In the genomic region with DNA sequence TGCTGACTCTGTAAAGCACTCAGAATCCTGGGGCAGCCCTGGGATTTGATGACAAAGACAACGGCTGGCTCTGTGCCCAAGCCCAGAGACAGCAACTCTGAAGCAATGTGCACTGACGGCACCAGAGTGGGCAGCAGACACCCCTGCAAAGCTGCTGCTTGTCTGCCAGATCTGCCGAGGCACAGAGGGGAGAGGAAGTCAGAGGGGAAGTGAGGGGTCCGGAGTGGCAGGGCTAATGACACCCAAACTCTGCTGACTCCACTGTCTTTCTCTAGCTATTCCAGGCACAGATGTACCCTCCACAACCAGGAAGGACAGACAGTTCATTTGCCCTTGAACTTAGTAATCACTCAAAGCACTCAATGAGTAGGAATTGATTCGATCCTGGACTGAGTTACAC, we compare ENCODE assay signal across 8 mouse cellular contexts. TPM values are rescaled to one million over a fixed set of nuclear protein-coding genes. Genes with fewer than 3 reads are reported as not detected.
DNase-seq lines count a peak whose midpoint lies in the region; ATAC-seq and TF ChIP-seq lines count a peak whose summit lies in the region.

No protein-coding gene starts in this region.

- no peak overlapping the region for H3K4me3 ChIP-seq in hindbrain, embryonic 12.5 days
- no peak overlapping the region for H3K4me3 ChIP-seq in hindbrain, embryonic 10.5 days
- H3K4me3 ChIP-seq in hindbrain, postnatal 0 days (ENCODE audit: low read length): no peak overlapping the region
- no peak overlapping the region for H3K4me3 ChIP-seq in macrophage (ENCODE audit: inconsistent target)
- H3K4me3 ChIP-seq in intestine, embryonic 16.5 days (ENCODE audit: low read length): no peak overlapping the region
- H3K4me3 ChIP-seq in forebrain, embryonic 13.5 days: no peak overlapping the region

- DNase-seq in hindbrain, embryonic 10.5 days (ENCODE audit: low spot score): no peak
- peak; percentile 41 for DNase-seq in Muller cell, postnatal 12 days (ENCODE audit: inconsistent ontology term)
- peak; percentile 43 to 64 for DNase-seq in frontal cortex, postnatal 10 days (ENCODE audit: low spot score in 2 of 2)
- DNase-seq in hindbrain, postnatal 0 days (ENCODE audit: low spot score): peak; percentile 77

- no peaks in the 10 kb centered on the region for H3K27me3 ChIP-seq in hindbrain, embryonic 12.5 days
- no peaks in the 10 kb centered on the region for H3K27me3 ChIP-seq in hindbrain, embryonic 10.5 days (ENCODE audit: insufficient read depth, poor library complexity, severe bottlenecking)
- no peaks in the 10 kb centered on the region for H3K27me3 ChIP-seq in hindbrain, postnatal 0 days (ENCODE audit: insufficient read depth, low read length)
- H3K27me3 ChIP-seq in intestine, embryonic 16.5 days (replicated peaks; ENCODE audit: control insufficient read depth, insufficient read depth, low read length): no peaks in the 10 kb centered on the region
- H3K27me3 ChIP-seq in forebrain, embryonic 13.5 days: no peaks in the 10 kb centered on the region

- H3K36me3 ChIP-seq in hindbrain, embryonic 12.5 days: no peaks in the 10 kb centered on the region
- H3K36me3 ChIP-seq in hindbrain, embryonic 10.5 days: no peaks in the 10 kb centered on the region
- H3K36me3 ChIP-seq in hindbrain, postnatal 0 days (ENCODE audit: insufficient read depth, low read length): no peaks in the 10 kb centered on the region
- no peaks in the 10 kb centered on the region for H3K36me3 ChIP-seq in macrophage (ENCODE audit: inconsistent target)
- no peaks in the 10 kb centered on the region for H3K36me3 ChIP-seq in intestine, embryonic 16.5 days (ENCODE audit: control insufficient read depth, insufficient read depth, low read length)
- no peaks in the 10 kb centered on the region for H3K36me3 ChIP-seq in forebrain, embryonic 13.5 days (ENCODE audit: poor library complexity, severe bottlenecking)

- no peaks in the 10 kb centered on the region for H3K79me2 ChIP-seq in macrophage (ENCODE audit: inconsistent target)

- no peak overlapping the region for H3K4me2 ChIP-seq in hindbrain, embryonic 12.5 days (replicated peaks)
- no peak overlapping the region for H3K4me2 ChIP-seq in hindbrain, postnatal 0 days (ENCODE audit: low read depth, low read length)
- no peak overlapping the region for H3K4me2 ChIP-seq in intestine, embryonic 16.5 days (ENCODE audit: low read depth, low read length)
- no peak overlapping the region for H3K4me2 ChIP-seq in forebrain, embryonic 13.5 days

- no peak for TF ChIP-seq CTCF in hindbrain, postnatal 0 days (IDR thresholded peaks at IDR 0.05; ENCODE audit: low read depth)

- no peak for ATAC-seq in hindbrain, embryonic 12.5 days (ENCODE audit: low FRiP score)
- peak; percentile 54; the same call in 1 of the 2 replicates for ATAC-seq in hindbrain, postnatal 0 days
- ATAC-seq in intestine, embryonic 16.5 days: no peak
- ATAC-seq in forebrain, embryonic 13.5 days: no peak

- no peaks in the 10 kb centered on the region for H3K9me3 ChIP-seq in hindbrain, embryonic 12.5 days (replicated peaks)
- no peaks in the 10 kb centered on the region for H3K9me3 ChIP-seq in hindbrain, embryonic 10.5 days
- no peaks in the 10 kb centered on the region for H3K9me3 ChIP-seq in hindbrain, postnatal 0 days (ENCODE audit: low read length)
- H3K9me3 ChIP-seq in intestine, embryonic 16.5 days (ENCODE audit: control insufficient read depth, low read length): no peaks in the 10 kb centered on the region
- H3K9me3 ChIP-seq in forebrain, embryonic 13.5 days (replicated peaks): no peaks in the 10 kb centered on the region

- no peak overlapping the region for H3K9ac ChIP-seq in hindbrain, embryonic 12.5 days
- no peak overlapping the region for H3K9ac ChIP-seq in hindbrain, postnatal 0 days (replicated peaks; ENCODE audit: low read length)
- H3K9ac ChIP-seq in intestine, embryonic 16.5 days (ENCODE audit: low read depth, low read length): no peak overlapping the region
- no peak overlapping the region for H3K9ac ChIP-seq in forebrain, embryonic 13.5 days

- H3K4me1 ChIP-seq in hindbrain, embryonic 12.5 days: peaks cover 17% of the 10 kb centered on the region
- H3K4me1 ChIP-seq in hindbrain, embryonic 10.5 days (replicated peaks): peaks cover 17% of the 10 kb centered on the region
- H3K4me1 ChIP-seq in hindbrain, postnatal 0 days (ENCODE audit: insufficient read depth, low read length): peaks cover 12% of the 10 kb centered on the region; the same call in 1 of the 2 replicates
- peaks cover 6% of the 10 kb centered on the region; the same call in 1 of the 2 replicates for H3K4me1 ChIP-seq in intestine, embryonic 16.5 days (ENCODE audit: control insufficient read depth, insufficient read depth, low read length)
- H3K4me1 ChIP-seq in forebrain, embryonic 13.5 days: peaks cover 8% of the 10 kb centered on the region

- 60% methylated on average over 5 of the region's 5 CpGs for whole genome bisulfite sequencing in hindbrain, embryonic 12.5 days
- WGBS in hindbrain, embryonic 10.5 days: 78% methylated on average over 5 of the region's 5 CpGs
- WGBS in hindbrain, postnatal 0 days: 28% methylated on average over 5 of the region's 5 CpGs
- WGBS in macrophage (ENCODE audit: missing documents): 11% methylated on average over 5 of the region's 5 CpGs
- 50% methylated on average over 5 of the region's 5 CpGs for whole genome bisulfite sequencing in intestine, embryonic 16.5 days
- 68% methylated on average over 5 of the region's 5 CpGs for WGBS in forebrain, embryonic 13.5 days

- H3K27ac ChIP-seq in hindbrain, embryonic 12.5 days: peak overlapping the region; percentile 4; the same call in 1 of the 2 replicates
- no peak overlapping the region for H3K27ac ChIP-seq in hindbrain, embryonic 10.5 days
- H3K27ac ChIP-seq in hindbrain, postnatal 0 days: peak overlapping the region; percentile 60; the same call in 1 of the 2 replicates
- peak overlapping the region; percentile 42 for H3K27ac ChIP-seq in macrophage
- H3K27ac ChIP-seq in intestine, embryonic 16.5 days (ENCODE audit: low read length): no peak overlapping the region
- H3K27ac ChIP-seq in forebrain, embryonic 13.5 days: no peak overlapping the region

RNA-seq across cellular contexts. Expression of gene Rab11a, which starts 33.7 kb away (rescaled TPM):
- 297 and 307 TPM in 2 replicates for polyA plus RNA-seq in hindbrain, embryonic 12.5 days (2016; fragmentation: Nextera tagmentation; extraction: Ambion mirVana)
- polyA plus RNA-seq in hindbrain, embryonic 10.5 days (2016; fragmentation: Nextera tagmentation; extraction: Ambion mirVana): 290 and 299 TPM in 2 replicates
- total RNA-seq in hindbrain, postnatal 0 days (2014; rRNA removed): 153 and 158 TPM in 2 replicates
- polyA plus RNA-seq in hindbrain, postnatal 0 days (2015; fragmentation: Nextera tagmentation; extraction: Ambion mirVana): 465 and 469 TPM in 2 replicates
- total RNA-seq in macrophage (2018; cell fraction: chromatin; rRNA removed): 100 to 1,000 TPM in 5 of 26 experiments, 10 to 100 TPM in 21; 67.4 to 117 (median 73.8) TPM
- 100 to 1,000 TPM; 177 to 284 (median 221) TPM for total RNA-seq in macrophage (2018; cell fraction: cytosol; rRNA removed)
- 100 to 1,000 TPM in 10 of 26 experiments, 10 to 100 TPM in 16; 65.8 to 128 (median 94.2) TPM for total RNA-seq in macrophage (2018; cell fraction: nucleus; rRNA removed)
- polyA plus RNA-seq in macrophage (2018): 214 to 374 TPM (median 216 TPM) in 3 replicates
- polyA plus RNA-seq in intestine, embryonic 16.5 days (2015; fragmentation: Nextera tagmentation; extraction: Ambion mirVana): 645 and 812 TPM in 2 replicates
- polyA plus RNA-seq in forebrain, embryonic 13.5 days (2015; fragmentation: Nextera tagmentation; extraction: Ambion mirVana): 337 and 338 TPM in 2 replicates

RNA-seq across cellular contexts. Expression of gene Dennd4a, which starts 39.9 kb away (rescaled TPM):
- 10.3 and 12.8 TPM in 2 replicates for polyA plus RNA-seq in hindbrain, embryonic 12.5 days (2016; fragmentation: Nextera tagmentation; extraction: Ambion mirVana)
- polyA plus RNA-seq in hindbrain, embryonic 10.5 days (2016; fragmentation: Nextera tagmentation; extraction: Ambion mirVana): 8.0 and 8.8 TPM in 2 replicates
- total RNA-seq in hindbrain, postnatal 0 days (2014; rRNA removed): 15.4 and 17.6 TPM in 2 replicates
- 7.0 and 8.8 TPM in 2 replicates for polyA plus RNA-seq in hindbrain, postnatal 0 days (2015; fragmentation: Nextera tagmentation; extraction: Ambion mirVana)
- total RNA-seq in macrophage (2018; cell fraction: chromatin; rRNA removed): 100 to 1,000 TPM in 14 of 26 experiments, 10 to 100 TPM in 12; 43.1 to 344 (median 115) TPM
- 10 to 100 TPM in 10 of 26 experiments, 1 to 10 TPM in 16; 5.8 to 34.6 (median 8.7) TPM for total RNA-seq in macrophage (2018; cell fraction: cytosol; rRNA removed)
- 100 to 1,000 TPM in 9 of 26 experiments, 10 to 100 TPM in 17; 29.8 to 237 (median 83.8) TPM for total RNA-seq in macrophage (2018; cell fraction: nucleus; rRNA removed)
- polyA plus RNA-seq in macrophage (2018): 4.0 to 7.6 TPM (median 5.1 TPM) in 3 replicates
- polyA plus RNA-seq in intestine, embryonic 16.5 days (2015; fragmentation: Nextera tagmentation; extraction: Ambion mirVana): 3.9 TPM in 2 replicates
- polyA plus RNA-seq in forebrain, embryonic 13.5 days (2015; fragmentation: Nextera tagmentation; extraction: Ambion mirVana): 6.7 and 8.9 TPM in 2 replicates

Comparison
In these comparisons a context has a peak if more than half of its experiments do, and no peak if none do; other contexts are left out.
1. H3K27ac ChIP-seq: peak in hindbrain, embryonic 12.5 days (single experiment), hindbrain, postnatal 0 days (single experiment) and macrophage (single experiment); none in hindbrain, embryonic 10.5 days (single experiment), intestine, embryonic 16.5 days (single experiment) and forebrain, embryonic 13.5 days (single experiment).